Mouse (Mus musculus) erythroblast, embryonic 14.5 days (primary cell): ENCODE measurements around the gene Tspan14. TPM values are rescaled to one million over a fixed set of nuclear protein-coding genes. Genes with fewer than 3 reads are reported as not detected.

Source experiments
- H3K27me3 ChIP-seq: 2 replicates; pipeline ENCODE4 v1.6.1; 2012; ENCODE audit warnings: inconsistent platforms; ENCODE audit not compliant: control insufficient read depth
- H3K36me3 ChIP-seq: 2 replicates; pipeline ENCODE4 v1.6.1; 2012; ENCODE audit warnings: mild to moderate bottlenecking, inconsistent platforms; ENCODE audit not compliant: control insufficient read depth
- H3K4me1 ChIP-seq: 2 replicates; pipeline ENCODE4 v1.6.1; 2012; ENCODE audit warnings: inconsistent platforms; ENCODE audit not compliant: control insufficient read depth
- H3K4me3 ChIP-seq: replicated peaks from 2 replicates; pipeline ENCODE3; 2012; ENCODE audit warnings: moderate library complexity, mild to moderate bottlenecking, inconsistent platforms
- H3K9me3 ChIP-seq: 2 replicates; pipeline ENCODE4 v1.6.1; 2012; ENCODE audit warnings: low read length, inconsistent platforms, mixed read lengths; ENCODE audit not compliant: control insufficient read depth
- GATA1 ChIP-seq: IDR thresholded peaks from 2 replicates; pipeline ENCODE4 v1.6.1; 2012; ENCODE audit warnings: low read length, inconsistent platforms, mixed read lengths
- TAL1 ChIP-seq: IDR thresholded peaks from 3 replicates; pipeline ENCODE4 v1.6.1; 2012; ENCODE audit warnings: low read length, inconsistent platforms, mixed read lengths
- polyA plus RNA-seq: library from polyadenylated mRNA; stranded (reverse); fragments of >175 nt; gene quantifications from 2 replicates; pipeline ENCODE4 v1.2.3, GENCODE M21; 2012

Tspan14 gene
- polyA plus RNA-seq, 1 experiment: 0.33 TPM

GRCm38 (mm10) chr14:40956252-40957146 is 10.1 kb downstream of the Tspan14 start:
- Histone ChIP-seq H3K4me1 (peaks cover 81% of the 10 kb centered on the region), H3K27me3 (no peaks in the 10 kb centered on the region), H3K36me3 (peaks cover 9% of the 10 kb centered on the region), H3K9me3 (no peaks in the 10 kb centered on the region), H3K4me3 (no peak overlapping the region)
- TF ChIP-seq TAL1 (no peak), GATA1 (no peak)

- H3K4me1 ChIP-seq: peaks cover 82% of the 10 kb centered on the region
- H3K4me3 ChIP-seq: no peak overlapping the region
- no peaks in the 10 kb centered on the region for H3K9me3 ChIP-seq
- TF ChIP-seq GATA1: no peak
- TF ChIP-seq TAL1: no peak
- H3K36me3 ChIP-seq: peaks cover 9% of the 10 kb centered on the region
- H3K27me3 ChIP-seq: no peaks in the 10 kb centered on the region
These were observed 10.9 kb downstream of the Tspan14 start for GRCm38 (mm10) chr14:40955596-40956251.

- Histone ChIP-seq H3K4me3 (no peak overlapping the region), H3K4me1 (peaks cover 83% of the 10 kb centered on the region), H3K27me3 (no peaks in the 10 kb centered on the region), H3K36me3 (peaks cover 13% of the 10 kb centered on the region), H3K9me3 (no peaks in the 10 kb centered on the region)
- TF ChIP-seq TAL1: no peak
- no peak for TF ChIP-seq GATA1
These were observed 11.5 kb downstream of the Tspan14 start for GRCm38 (mm10) chr14:40955146-40955545.

GRCm38 (mm10) chr14:40953381-40953780 is 13.2 kb downstream of the Tspan14 start:
- peaks cover 22% of the 10 kb centered on the region for H3K36me3 ChIP-seq
- no peaks in the 10 kb centered on the region for H3K27me3 ChIP-seq
- peaks cover 81% of the 10 kb centered on the region for H3K4me1 ChIP-seq
- no peaks in the 10 kb centered on the region for H3K9me3 ChIP-seq
- H3K4me3 ChIP-seq: no peak overlapping the region
- TF ChIP-seq GATA1 (no peak), TAL1 (no peak)

- Histone ChIP-seq H3K27me3 (no peaks in the 10 kb centered on the region), H3K4me1 (peaks cover 81% of the 10 kb centered on the region), H3K4me3 (no peak overlapping the region), H3K9me3 (no peaks in the 10 kb centered on the region), H3K36me3 (peaks cover 24% of the 10 kb centered on the region)
- no peak for TF ChIP-seq TAL1
These were observed 13.9 kb downstream of the Tspan14 start for GRCm38 (mm10) chr14:40952715-40953114.

- H3K4me1 ChIP-seq: peaks cover 81% of the 10 kb centered on the region
- no peak overlapping the region for H3K4me3 ChIP-seq
- H3K27me3 ChIP-seq: no peaks in the 10 kb centered on the region
- no peak for TF ChIP-seq GATA1
- no peak for TF ChIP-seq TAL1
- no peaks in the 10 kb centered on the region for H3K9me3 ChIP-seq
- H3K36me3 ChIP-seq: peaks cover 25% of the 10 kb centered on the region
These were observed 14.3 kb downstream of the Tspan14 start for GRCm38 (mm10) chr14:40952301-40952700.

GRCm38 (mm10) chr14:40949730-40950614 is 16.6 kb downstream of the Tspan14 start:
- TF ChIP-seq GATA1 (no peak), TAL1 (no peak)
- no peaks in the 10 kb centered on the region for H3K27me3 ChIP-seq
- no peaks in the 10 kb centered on the region for H3K9me3 ChIP-seq
- H3K4me1 ChIP-seq: peaks cover 74% of the 10 kb centered on the region
- peaks cover 22% of the 10 kb centered on the region for H3K36me3 ChIP-seq
- H3K4me3 ChIP-seq: no peak overlapping the region

GRCm38 (mm10) chr14:40949047-40949446 is 17.6 kb downstream of the Tspan14 start:
- Histone ChIP-seq H3K4me3 (no peak overlapping the region), H3K27me3 (no peaks in the 10 kb centered on the region), H3K9me3 (no peaks in the 10 kb centered on the region), H3K4me1 (peaks cover 69% of the 10 kb centered on the region), H3K36me3 (peaks cover 22% of the 10 kb centered on the region)
- TF ChIP-seq GATA1 (no peak), TAL1 (no peak)

GRCm38 (mm10) chr14:40948522-40948921 is 18.1 kb downstream of the Tspan14 start:
- no peak overlapping the region for H3K4me3 ChIP-seq
- no peak for TF ChIP-seq GATA1
- TF ChIP-seq TAL1: no peak
- no peaks in the 10 kb centered on the region for H3K9me3 ChIP-seq
- H3K4me1 ChIP-seq: peaks cover 69% of the 10 kb centered on the region
- no peaks in the 10 kb centered on the region for H3K27me3 ChIP-seq
- peaks cover 22% of the 10 kb centered on the region for H3K36me3 ChIP-seq
